ENCODE assay signal across 8 mouse cellular contexts in the genomic region with DNA sequence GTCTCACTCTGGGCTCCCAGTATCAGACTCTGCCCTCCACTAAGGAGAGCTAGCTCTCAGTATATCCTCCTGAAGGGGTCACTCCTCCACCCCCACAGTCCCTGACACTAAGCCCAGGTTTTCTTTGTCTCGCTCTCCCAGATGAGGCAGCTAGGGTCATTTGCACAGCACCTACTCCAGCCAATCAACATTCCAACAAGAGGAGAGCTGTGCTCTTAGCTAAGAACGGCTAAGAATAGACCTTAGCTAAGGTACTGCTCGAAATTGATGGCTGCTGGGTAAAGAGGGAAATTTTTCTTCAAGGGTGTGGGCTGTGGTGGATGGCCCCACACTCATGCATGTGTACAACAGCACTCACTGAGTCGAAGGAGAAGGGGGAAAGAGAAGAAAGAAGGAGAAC.
DNase-seq lines count a peak whose midpoint lies in the region; ATAC-seq and TF ChIP-seq lines count a peak whose summit lies in the region.

No protein-coding gene starts in this region.

- H3K9ac ChIP-seq in kidney, embryonic 16.5 days (replicated peaks; ENCODE audit: low read length) = peak overlapping the region; percentile 65
- peak overlapping the region; percentile 52; the same call in 1 of the 2 replicates for H3K9ac ChIP-seq in heart, embryonic 15.5 days
- no peak overlapping the region for H3K9ac ChIP-seq in limb, embryonic 15.5 days
- H3K9ac ChIP-seq in stomach, embryonic 14.5 days (replicated peaks; ENCODE audit: low read depth, low read length) = no peak overlapping the region

- ATAC-seq in kidney, embryonic 16.5 days (ENCODE audit: low FRiP score, low TSS enrichment) = peak; percentile 50
- peak; percentile 80 for ATAC-seq in heart, embryonic 15.5 days (replicated peaks; ENCODE audit: insufficient number of reproducible peaks, insufficient read depth, low FRiP score, low read depth)
- 0 out of 2 replicates have a peak, but pooled peaks have one; percentile 22 for ATAC-seq in limb, embryonic 15.5 days (ENCODE audit: insufficient number of reproducible peaks, low FRiP score, low TSS enrichment, low read depth)
- ATAC-seq in stomach, embryonic 14.5 days (ENCODE audit: insufficient number of reproducible peaks, insufficient read depth, low FRiP score, low read depth) = peak; percentile 17; the same call in 1 of the 2 replicates

- peak overlapping the region; percentile 85 for H3K4me2 ChIP-seq in kidney, embryonic 16.5 days (replicated peaks; ENCODE audit: low read depth, low read length)
- peak overlapping the region; percentile 64 for H3K4me2 ChIP-seq in heart, embryonic 15.5 days
- H3K4me2 ChIP-seq in limb, embryonic 15.5 days = peak overlapping the region; percentile 56
- H3K4me2 ChIP-seq in stomach, embryonic 14.5 days (replicated peaks; ENCODE audit: low read depth, low read length) = peak overlapping the region; percentile 64

- TF ChIP-seq CTCF in left cerebral cortex, adult 2 months (IDR thresholded peaks at IDR 0.05) = no peak

- no peaks in the 10 kb centered on the region for H3K36me3 ChIP-seq in kidney, embryonic 16.5 days (ENCODE audit: insufficient read depth, low read length)
- H3K36me3 ChIP-seq in heart, embryonic 15.5 days = no peaks in the 10 kb centered on the region
- no peaks in the 10 kb centered on the region for H3K36me3 ChIP-seq in limb, embryonic 15.5 days
- H3K36me3 ChIP-seq in stomach, embryonic 14.5 days (ENCODE audit: control insufficient read depth, insufficient read depth, low read length) = no peaks in the 10 kb centered on the region

- intact Hi-C loops in left cerebral cortex, adult 2 months (cut with DNase I) = loop anchor here (2.0 kb wide), 3 partner anchors 122 to 302 kb away; no protein-coding TSS in a partner anchor

- no peaks in the 10 kb centered on the region for H3K9me3 ChIP-seq in kidney, embryonic 16.5 days (ENCODE audit: low read length)
- H3K9me3 ChIP-seq in heart, embryonic 15.5 days (replicated peaks) = no peaks in the 10 kb centered on the region
- no peaks in the 10 kb centered on the region for H3K9me3 ChIP-seq in limb, embryonic 15.5 days
- H3K9me3 ChIP-seq in stomach, embryonic 14.5 days (ENCODE audit: control insufficient read depth, low read depth, low read length) = no peaks in the 10 kb centered on the region

- H3K27ac ChIP-seq in kidney, embryonic 16.5 days (ENCODE audit: low read length) = no peak overlapping the region
- H3K27ac ChIP-seq in heart, embryonic 15.5 days = peak overlapping the region; percentile 78
- H3K27ac ChIP-seq in limb, embryonic 15.5 days = no peak overlapping the region
- no peak overlapping the region for H3K27ac ChIP-seq in stomach, embryonic 14.5 days (ENCODE audit: low read length)
- no peak overlapping the region for H3K27ac ChIP-seq in left cerebral cortex, adult 2 months

- WGBS in kidney, embryonic 16.5 days = 12% methylated on average over 4 of the region's 4 CpGs
- 13% methylated on average over 4 of the region's 4 CpGs for WGBS in heart, embryonic 15.5 days
- WGBS in limb, embryonic 15.5 days = 16% methylated on average over 4 of the region's 4 CpGs
- WGBS in stomach, embryonic 14.5 days = 15% methylated on average over 4 of the region's 4 CpGs

- no peaks in the 10 kb centered on the region for H3K27me3 ChIP-seq in kidney, embryonic 16.5 days (ENCODE audit: insufficient read depth, low read length)
- H3K27me3 ChIP-seq in heart, embryonic 15.5 days = no peaks in the 10 kb centered on the region
- H3K27me3 ChIP-seq in limb, embryonic 15.5 days = no peaks in the 10 kb centered on the region
- H3K27me3 ChIP-seq in stomach, embryonic 14.5 days (ENCODE audit: control insufficient read depth, insufficient read depth, low read length) = no peaks in the 10 kb centered on the region

- H3K4me3 ChIP-seq in kidney, embryonic 16.5 days (ENCODE audit: low read length) = peak overlapping the region; percentile 40
- peak overlapping the region; percentile 45; the same call in 1 of the 2 replicates for H3K4me3 ChIP-seq in heart, embryonic 15.5 days
- peak overlapping the region; percentile 44 for H3K4me3 ChIP-seq in limb, embryonic 15.5 days
- H3K4me3 ChIP-seq in stomach, embryonic 14.5 days (ENCODE audit: low read depth, low read length) = peak overlapping the region; percentile 28; the same call in 1 of the 2 replicates
- H3K4me3 ChIP-seq in left cerebral cortex, adult 2 months = no peak overlapping the region

- no peak for DNase-seq in kidney, adult 9 months
- no peak for DNase-seq in layer of hippocampus, postnatal 10 days (ENCODE audit: low spot score in 2 of 2)
- DNase-seq in left cerebral cortex, adult 2 months (ENCODE audit: extremely low spot score in 1 of 2, low spot score in 2 of 2) = no peak
- DNase-seq in adrenal gland, postnatal 14 days = no peak

- H3K4me1 ChIP-seq in kidney, embryonic 16.5 days (ENCODE audit: insufficient read depth, low read length) = peaks cover 6% of the 10 kb centered on the region; the same call in 1 of the 2 replicates
- H3K4me1 ChIP-seq in heart, embryonic 15.5 days (replicated peaks) = peaks cover 4% of the 10 kb centered on the region
- H3K4me1 ChIP-seq in limb, embryonic 15.5 days = peaks cover 3% of the 10 kb centered on the region; the same call in 1 of the 2 replicates
- no peaks in the 10 kb centered on the region for H3K4me1 ChIP-seq in stomach, embryonic 14.5 days (ENCODE audit: control insufficient read depth, insufficient read depth, low read length)

Comparison
In these comparisons a context has a peak if more than half of its experiments do, and no peak if none do; other contexts are left out.
1. ATAC-seq: peak in every context shown above with its lines; median percentile 80 in heart, embryonic 15.5 days; 50 in kidney, embryonic 16.5 days; 22 in limb, embryonic 15.5 days; 17 in stomach, embryonic 14.5 days.
2. H3K9ac ChIP-seq: peak in kidney, embryonic 16.5 days (single experiment) and heart, embryonic 15.5 days (single experiment); none in limb, embryonic 15.5 days (single experiment) and stomach, embryonic 14.5 days (single experiment).
3. Peak in every context shown above with its lines, with median percentiles within 50 percentile points of each other: H3K4me2 ChIP-seq.